Mouse (Mus musculus) midbrain, embryonic 12.5 days (tissue): ENCODE data around the gene F7. TPM values are rescaled to one million over a fixed set of nuclear protein-coding genes. Genes with fewer than 3 reads are reported as not detected.
"Not testable (repeated sequence)": the region's sequence is repeated elsewhere in the genome, so short reads cannot be mapped to it uniquely, and the experiment has no call there.

Experiments used
- ATAC-seq: fragments of 200-750 bp; cut with Nextera tagmentation; 2 replicates; pipeline ENCODE4 v1.8.0; 2017; ENCODE audit warnings: low read depth, moderate TSS enrichment, moderate library complexity; ENCODE audit not compliant: low FRiP score
- H3K27ac ChIP-seq: fragments of 300-500 bp; sonication (generic); replicated peaks from 2 replicates; pipeline ENCODE4 v1.5.1; 2016; ENCODE audit warnings: mild to moderate bottlenecking
- H3K27me3 ChIP-seq: fragments of 300-500 bp; sonication (generic); 2 replicates; pipeline ENCODE4 v1.6.1; 2016; ENCODE audit warnings: mild to moderate bottlenecking
- H3K36me3 ChIP-seq: fragments of 300-500 bp; sonication (generic); 2 replicates; pipeline ENCODE4 v1.6.1; 2016
- H3K4me1 ChIP-seq: fragments of 300-500 bp; sonication (generic); 2 replicates; pipeline ENCODE4 v1.6.1; 2016
- H3K4me2 ChIP-seq: fragments of 300-500 bp; sonication (generic); replicated peaks from 2 replicates; pipeline ENCODE4 v1.6.1; 2016; ENCODE audit warnings: mild to moderate bottlenecking, moderate library complexity
- H3K4me3 ChIP-seq: fragments of 300-500 bp; sonication (generic); 2 replicates; pipeline ENCODE4 v1.5.1; 2016; ENCODE audit warnings: mild to moderate bottlenecking
- H3K9ac ChIP-seq: fragments of 300-500 bp; sonication (generic); replicated peaks from 2 replicates; pipeline ENCODE4 v1.6.1; 2016; ENCODE audit warnings: mild to moderate bottlenecking, moderate library complexity
- H3K9me3 ChIP-seq: fragments of 300-500 bp; sonication (generic); 2 replicates; pipeline ENCODE4 v1.6.1; 2016; ENCODE audit warnings: mild to moderate bottlenecking
- WGBS: fragments of 180-500 bp; shearing (Covaris S2); methylation state at CpG from one replicate; pipeline ENCODE4 v1.1.7; 2016; 5-methylcytosine and 5-hydroxymethylcytosine counted together
- polyA plus RNA-seq: library from polyadenylated mRNA; unstranded; fragments of >200 nt; fragmentation: Nextera tagmentation; extraction: Ambion mirVana; gene quantifications from 2 replicates; pipeline ENCODE4 v1.2.1, GENCODE M21; 2016

The F7 gene
- polyA plus RNA-seq, 1 experiment from 2014 or later: 0.15 TPM

DNA sequence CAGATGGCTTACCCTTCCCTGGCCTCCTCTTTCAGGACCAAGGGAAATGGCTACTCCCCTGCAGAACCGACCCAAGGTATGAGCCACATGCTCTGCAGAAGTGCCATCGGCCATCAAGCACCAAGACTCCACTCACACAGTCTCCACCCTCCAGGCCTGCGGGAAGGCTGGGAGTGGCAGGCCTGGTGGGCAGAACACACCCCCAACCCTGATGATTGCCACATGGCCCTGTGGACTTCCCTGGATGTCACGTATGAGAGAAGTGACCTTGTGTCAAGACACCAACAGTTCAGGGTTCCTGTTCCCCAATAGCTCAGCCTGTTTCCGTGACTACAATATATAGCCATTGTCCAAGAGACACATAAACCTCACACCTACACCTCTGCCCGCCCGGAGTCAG lies 11.2 kb downstream of the F7 start, which contains the start of gene F10:
Gene F10, plus strand, starts transcription at position 294 of the 400 bp plus-strand sequence.
- H3K27ac ChIP-seq: no peak within 1 kb of the TSS
- H3K4me2 ChIP-seq: no peak within 1 kb of the TSS
- H3K4me3 ChIP-seq: no peak within 1 kb of the TSS
- H3K9ac ChIP-seq: no peak within 1 kb of the TSS
- 84% methylated on average over 7 of the region's 7 CpGs for WGBS
- no peaks in the 10 kb centered on the region for H3K36me3 ChIP-seq
- H3K9me3 ChIP-seq: no peaks in the 10 kb centered on the region
- H3K4me1 ChIP-seq: no peaks in the 10 kb centered on the region
- H3K27me3 ChIP-seq: 0 out of 2 replicates have a peak, but pooled peaks cover 15% of the 10 kb centered on the region
- no peak for ATAC-seq

GRCm38 (mm10) chr8:13037569-13037968 lies 11.7 kb downstream of the F7 start:
- no peak overlapping the region for H3K9ac ChIP-seq
- WGBS: 32% methylated on average over 5 of the region's 5 CpGs

GRCm38 (mm10) chr8:13039054-13039453 lies 13.2 kb downstream of the F7 start:
- Histone ChIP-seq H3K27ac (no peak overlapping the region), H3K9ac (no peak overlapping the region), H3K4me2 (no peak overlapping the region), H3K4me3 (no peak overlapping the region), H3K4me1 (no peaks in the 10 kb centered on the region), H3K9me3 (no peaks in the 10 kb centered on the region), H3K36me3 (no peaks in the 10 kb centered on the region), H3K27me3 (0 out of 2 replicates have a peak, but pooled peaks cover 15% of the 10 kb centered on the region)
- WGBS: 73% methylated on average over 6 of the region's 6 CpGs
- ATAC-seq: no peak

More at GRCm38 (mm10) chr8:13037569-13037968, 11.7 kb downstream of the F7 start:
- Histone ChIP-seq H3K9me3 (no peaks in the 10 kb centered on the region), H3K4me2 (no peak overlapping the region), H3K27ac (no peak overlapping the region), H3K36me3 (no peaks in the 10 kb centered on the region), H3K4me1 (no peaks in the 10 kb centered on the region), H3K27me3 (0 out of 2 replicates have a peak, but pooled peaks cover 15% of the 10 kb centered on the region), H3K4me3 (no peak overlapping the region)
- no peak for ATAC-seq

DNA sequence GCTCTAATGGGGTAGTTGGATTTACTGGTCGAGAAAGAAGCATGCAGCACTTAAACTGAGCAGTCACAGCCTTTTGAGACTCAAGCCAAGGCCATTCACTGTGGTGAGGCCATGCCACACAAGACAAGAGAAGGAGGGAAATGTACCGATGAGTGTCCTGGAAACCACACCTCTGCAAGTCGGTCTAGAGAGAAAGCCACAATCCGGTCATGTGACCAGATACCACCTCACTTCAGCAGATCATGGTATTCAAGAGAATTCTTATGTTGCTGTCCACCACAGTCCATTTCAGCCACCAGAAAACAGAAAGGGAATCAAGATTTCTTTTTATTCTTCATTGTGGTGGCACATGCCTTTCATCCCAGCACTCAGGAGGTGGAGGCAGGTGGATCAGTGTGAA lies 15.6 kb downstream of the F7 start:
- no peaks in the 10 kb centered on the region for H3K4me1 ChIP-seq
- no peaks in the 10 kb centered on the region for H3K9me3 ChIP-seq
- H3K27me3 ChIP-seq: 0 out of 2 replicates have a peak, but pooled peaks cover 11% of the 10 kb centered on the region
- H3K4me2 ChIP-seq: no peak overlapping the region
- ATAC-seq: no peak
- no peak overlapping the region for H3K27ac ChIP-seq
- H3K36me3 ChIP-seq: no peaks in the 10 kb centered on the region
- WGBS: 88% methylated on average over 4 of the region's 4 CpGs
- H3K4me3 ChIP-seq: no peak overlapping the region
- no peak overlapping the region for H3K9ac ChIP-seq

DNA sequence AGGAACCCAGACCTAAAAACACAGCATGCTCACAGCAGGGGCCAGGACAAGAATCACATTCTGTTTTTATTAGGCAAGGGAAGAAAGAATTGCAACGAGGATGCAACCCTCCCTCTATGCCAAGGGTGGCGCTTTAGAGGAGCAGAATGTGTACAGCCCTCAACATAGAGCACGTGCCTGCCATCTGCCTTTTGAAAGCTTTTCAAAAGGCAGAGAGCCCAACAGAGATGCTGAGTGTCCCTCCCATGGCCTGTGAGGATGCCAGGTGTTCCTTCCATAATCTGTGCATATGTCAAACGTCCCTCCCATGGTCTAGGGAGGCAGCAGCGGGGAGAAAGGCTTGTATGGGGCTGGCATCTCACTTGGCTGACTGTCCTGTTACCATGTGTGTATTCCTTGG lies 21.8 kb downstream of the F7 start:
- H3K4me3 ChIP-seq: no peak overlapping the region
- H3K27me3 ChIP-seq: 0 out of 2 replicates have a peak, but pooled peaks cover 8% of the 10 kb centered on the region
- WGBS: 64% methylated on average over 5 of the region's 5 CpGs
- no peak overlapping the region for H3K9ac ChIP-seq
- H3K36me3 ChIP-seq: no peaks in the 10 kb centered on the region
- no peaks in the 10 kb centered on the region for H3K4me1 ChIP-seq
- H3K4me2 ChIP-seq: no peak overlapping the region
- H3K27ac ChIP-seq: no peak overlapping the region
- ATAC-seq: no peak
- H3K9me3 ChIP-seq: no peaks in the 10 kb centered on the region

GRCm38 (mm10) chr8:13050550-13050949 lies 24.7 kb downstream of the F7 start:
- Histone ChIP-seq H3K4me1 (no peaks in the 10 kb centered on the region), H3K4me2 (no peak overlapping the region), H3K27me3 (0 out of 2 replicates have a peak, but pooled peaks cover 8% of the 10 kb centered on the region), H3K9me3 (no peaks in the 10 kb centered on the region), H3K4me3 (no peak overlapping the region), H3K9ac (no peak overlapping the region), H3K27ac (no peak overlapping the region), H3K36me3 (no peaks in the 10 kb centered on the region)
- no peak for ATAC-seq
- 76% methylated on average over 10 of the region's 10 CpGs for WGBS

DNA sequence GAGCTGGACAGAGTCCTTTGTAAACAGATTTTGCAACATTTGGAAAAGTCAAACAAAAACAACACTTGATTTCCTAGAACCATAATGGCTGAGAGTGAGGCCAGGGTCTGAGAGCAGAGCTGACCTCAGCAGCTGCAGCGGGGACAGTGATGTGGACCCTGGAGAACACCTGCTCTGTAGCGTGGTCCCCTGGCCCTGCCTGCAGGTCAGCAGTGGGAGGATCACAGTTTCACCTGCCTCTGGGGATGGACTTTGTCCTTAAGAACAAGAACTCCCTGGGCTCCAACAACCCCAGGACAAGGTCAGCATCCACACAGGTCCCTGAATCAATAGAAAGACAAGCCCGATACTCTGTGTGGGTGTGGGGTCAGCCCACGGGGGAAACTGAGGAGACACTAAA lies 31.5 kb downstream of the F7 start:
- H3K27me3 ChIP-seq: no peaks in the 10 kb centered on the region
- H3K4me3 ChIP-seq: no peak overlapping the region
- no peaks in the 10 kb centered on the region for H3K4me1 ChIP-seq
- H3K9me3 ChIP-seq: no peaks in the 10 kb centered on the region
- H3K36me3 ChIP-seq: no peaks in the 10 kb centered on the region
- no peak overlapping the region for H3K27ac ChIP-seq
- H3K4me2 ChIP-seq: no peak overlapping the region
- no peak for ATAC-seq
- 81% methylated on average over 4 of the region's 4 CpGs for WGBS
- no peak overlapping the region for H3K9ac ChIP-seq

GRCm38 (mm10) chr8:13060441-13061150 lies 34.8 kb downstream of the F7 start, which contains the start of gene Proz:
Gene Proz (plus strand): TSS chr8:13060914.
- 80% methylated on average over 17 of the region's 17 CpGs for WGBS
- no peak within 1 kb of the TSS for H3K27ac ChIP-seq
- no peaks in the 10 kb centered on the region for H3K27me3 ChIP-seq
- no peaks in the 10 kb centered on the region for H3K4me1 ChIP-seq
- H3K36me3 ChIP-seq: no peaks in the 10 kb centered on the region
- no peak within 1 kb of the TSS for H3K4me2 ChIP-seq
- H3K9me3 ChIP-seq: no peaks in the 10 kb centered on the region
- no peak within 1 kb of the TSS for H3K9ac ChIP-seq
- no peak within 1 kb of the TSS for H3K4me3 ChIP-seq
- ATAC-seq: no peak

GRCm38 (mm10) chr8:13063112-13063511 lies 37.3 kb downstream of the F7 start:
- no peaks in the 10 kb centered on the region for H3K27me3 ChIP-seq
- H3K4me2 ChIP-seq: no peak overlapping the region
- no peaks in the 10 kb centered on the region for H3K4me1 ChIP-seq
- H3K4me3 ChIP-seq: no peak overlapping the region
- no peaks in the 10 kb centered on the region for H3K36me3 ChIP-seq
- WGBS: 82% methylated on average over 16 of the region's 16 CpGs
- ATAC-seq: no peak
- H3K27ac ChIP-seq: no peak overlapping the region
- no peaks in the 10 kb centered on the region for H3K9me3 ChIP-seq
- H3K9ac ChIP-seq: no peak overlapping the region

DNA sequence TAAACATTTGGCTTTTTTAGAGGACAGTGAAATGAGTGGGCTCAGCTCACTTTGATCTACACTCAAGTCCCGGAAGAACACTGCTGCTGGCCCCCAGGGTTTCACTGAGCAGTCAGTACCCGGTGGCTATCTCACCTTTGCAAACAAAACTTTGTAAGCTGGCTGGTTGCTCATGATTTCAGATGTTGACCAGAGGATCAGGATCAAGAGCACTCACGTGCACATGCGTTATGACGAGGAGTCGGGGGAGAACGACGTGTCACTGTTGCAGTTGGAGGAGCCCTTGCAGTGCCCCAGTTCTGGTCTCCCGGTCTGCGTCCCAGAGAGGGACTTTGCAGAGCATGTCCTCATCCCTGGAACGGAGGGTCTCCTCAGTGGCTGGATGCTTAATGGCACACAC lies 47.4 kb downstream of the F7 start:
- H3K9me3 ChIP-seq: no peaks in the 10 kb centered on the region
- WGBS: 95% methylated on average over 11 of the region's 11 CpGs
- H3K27me3 ChIP-seq: no peaks in the 10 kb centered on the region
- H3K9ac ChIP-seq: no peak overlapping the region
- H3K27ac ChIP-seq: no peak overlapping the region
- no peaks in the 10 kb centered on the region for H3K4me1 ChIP-seq
- no peak overlapping the region for H3K4me3 ChIP-seq
- H3K36me3 ChIP-seq: peaks cover 58% of the 10 kb centered on the region
- no peak overlapping the region for H3K4me2 ChIP-seq
- no peak for ATAC-seq

GRCm38 (mm10) chr8:13075044-13075443 lies 49.2 kb downstream of the F7 start:
- no peaks in the 10 kb centered on the region for H3K27me3 ChIP-seq
- H3K9ac ChIP-seq: no peak overlapping the region
- H3K27ac ChIP-seq: no peak overlapping the region
- WGBS: 92% methylated on average over 8 of the region's 8 CpGs
- no peak overlapping the region for H3K4me3 ChIP-seq
- ATAC-seq: no peak
- H3K4me2 ChIP-seq: no peak overlapping the region
- no peaks in the 10 kb centered on the region for H3K4me1 ChIP-seq
- no peaks in the 10 kb centered on the region for H3K9me3 ChIP-seq
- H3K36me3 ChIP-seq: peaks cover 76% of the 10 kb centered on the region

- not testable (repeated sequence) for H3K9ac ChIP-seq, H3K27me3 ChIP-seq, H3K4me3 ChIP-seq, ATAC-seq, H3K4me1 ChIP-seq, H3K9me3 ChIP-seq, H3K27ac ChIP-seq, H3K4me2 ChIP-seq
- 95% methylated on average over 1 of the region's 1 CpGs for WGBS
- H3K36me3 ChIP-seq: peaks cover 81% of the 10 kb centered on the region
Measured at GRCm38 (mm10) chr8:13075579-13075978, 49.7 kb downstream of the F7 start.
